Mouse (Mus musculus): ENCODE measurements at regions not wholly inside any gene's neighbourhood (a gene's known extent, or its start where the extent isn't known, plus 50 kb on each side); places are given as distances from the start of the nearest gene placed in this dataset.

GRCm38 (mm10) chr2:45356021-45356420 is 238.8 kb upstream of the Zeb2 start:
- TF ChIP-seq ZNF384 (IDR thresholded peaks at IDR 0.05; ENCODE audit: low read depth, low read length): no peak
- no peak for TF ChIP-seq CTCF (IDR thresholded peaks at IDR 0.05 in 2 of 3, conservative IDR thresholded peaks at IDR 0.05 in 1 of 3; ENCODE audit: control insufficient read depth in 1 of 3, insufficient read depth in 1 of 3, low read depth in 2 of 3, low read length in 3 of 3, poor library complexity in 1 of 3, severe bottlenecking in 1 of 3)
- TF ChIP-seq TAL1 (IDR thresholded peaks at IDR 0.05; ENCODE audit: low read length): no peak
- TF ChIP-seq GABPA (IDR thresholded peaks at IDR 0.05; ENCODE audit: low read depth, low read length): no peak
